Comparison of ENCODE assay signal across 26 mouse cellular contexts in the genomic region with DNA sequence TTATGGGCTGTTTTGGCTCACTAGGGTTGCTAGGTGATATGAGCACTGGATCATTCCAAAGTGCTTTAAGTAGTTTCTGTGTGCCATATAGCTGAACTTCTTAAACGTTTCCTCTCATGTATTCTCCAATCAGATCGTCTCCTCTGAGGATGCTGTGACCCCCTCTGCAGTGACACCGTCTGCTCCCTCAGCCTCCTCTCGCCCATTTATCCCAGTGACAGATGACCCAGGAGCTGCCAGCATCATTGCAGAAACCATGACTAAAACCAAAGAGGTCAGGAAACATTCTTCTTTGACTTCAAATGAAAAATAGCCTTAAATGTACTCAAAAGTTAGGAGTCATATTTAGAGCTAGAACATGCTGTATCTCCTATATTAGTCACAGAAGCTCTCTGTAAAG. TPM values are rescaled to one million over a fixed set of nuclear protein-coding genes. Genes with fewer than 3 reads are reported as not detected.
"Had no signal": no experiment of that assay in that cellular context is flagged by ENCODE, and none has a peak within 500 bp of the region (broad histone marks: within the 10 kb centered on the region; RNA-seq: fewer than 3 reads in every experiment).

No protein-coding gene starts in this region.

- DNase-seq: gastrocnemius, adult 2 months; gastrocnemius, postnatal 10 days; gastrocnemius, postnatal 25 days; heart, adult 18-20 months; heart, postnatal 14 days; heart, postnatal 36 days; kidney, adult 11 months; kidney, adult 2 months; kidney, adult 9 months; kidney, postnatal 14 days; kidney, postnatal 36 days; layer of hippocampus, adult 9-11 months; layer of hippocampus, postnatal 36 days; left cerebral cortex, postnatal 4 days had no signal

RNA-seq across cellular contexts. Expression of a gene that starts 47.9 kb away (rescaled TPM):
- total RNA-seq: gastrocnemius, adult 2 months; gastrocnemius, postnatal 10 days; gastrocnemius, postnatal 25 days; granulocyte monocyte progenitor cell, adult 5-6 weeks; heart, adult 18-20 months; heart, postnatal 14 days; heart, postnatal 36 days; hematopoietic stem cell, adult 5-6 weeks; liver, adult 2 months had no signal
- polyA plus RNA-seq: heart, embryonic 11.5 days; heart, embryonic 13.5 days; heart, embryonic 15.5 days; heart, postnatal 0 days; kidney, adult 2 months; large intestine, adult 2 months; limb, embryonic 11.5 days; liver, adult 2 months; liver, embryonic 12.5 days; liver, embryonic 14.5 days; liver, embryonic 16.5 days had no signal
